Mouse (Mus musculus) adrenal gland, adult 8-10 months (tissue): Measurements from ENCODE around the gene Sfi1. TPM values are rescaled to one million over a fixed set of nuclear protein-coding genes. Genes with fewer than 3 reads are reported as not detected.
"Not testable (repeated sequence)": the region's sequence is repeated elsewhere in the genome, so short reads cannot be mapped to it uniquely, and the experiment has no call there.

ENCODE experiments used
- DNase-seq: peaks from one replicate; pipeline ENCODE4 v3.0.0; 2022
- total RNA-seq, 4 experiments: library from RNA; stranded (reverse); gene quantifications; 2 replicates each; pipeline ENCODE4 v1.2.4; 2022

The Sfi1 gene
- total RNA-seq, 4 experiments from 2014 or later: 71.9 to 122 (median 93.1) TPM

DNA sequence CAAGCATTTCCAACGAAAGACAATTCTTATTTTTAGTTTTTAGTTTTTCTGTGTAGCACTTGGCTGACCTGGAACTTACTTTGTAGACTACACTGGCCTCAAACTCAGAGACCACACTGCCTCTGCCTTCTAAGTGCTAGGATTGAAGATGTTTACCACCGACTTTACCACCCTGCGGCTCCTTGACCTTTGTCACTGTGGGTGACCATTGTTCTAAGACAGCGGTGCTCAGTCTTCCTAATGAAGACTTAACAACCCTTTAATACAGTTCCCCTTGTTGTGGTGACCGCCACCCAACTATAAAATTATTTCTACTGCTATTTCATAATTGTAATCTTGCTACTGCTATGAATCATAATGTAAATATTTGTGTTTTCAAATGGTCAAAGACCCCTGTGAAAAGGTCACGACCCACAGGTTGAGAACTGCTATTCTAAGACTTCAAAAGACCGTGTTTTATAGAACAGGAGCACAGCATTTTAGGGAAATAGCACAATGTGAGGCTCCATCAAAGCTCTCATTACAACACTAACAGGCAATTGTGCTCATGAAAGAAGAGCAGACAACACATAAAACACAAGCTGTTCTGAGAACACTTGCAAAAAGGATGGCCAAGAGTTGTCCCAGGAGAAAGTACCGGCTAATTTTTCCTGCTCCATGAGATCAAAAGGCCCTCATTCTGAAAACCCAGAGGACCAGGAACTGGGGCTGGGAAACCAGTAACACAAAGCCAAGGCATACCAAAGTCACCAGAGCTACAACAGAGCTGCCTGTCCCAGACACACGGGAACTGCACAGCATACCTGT is 47.7 kb downstream of the Sfi1 start:
- DNase-seq: not testable (repeated sequence)

DNA sequence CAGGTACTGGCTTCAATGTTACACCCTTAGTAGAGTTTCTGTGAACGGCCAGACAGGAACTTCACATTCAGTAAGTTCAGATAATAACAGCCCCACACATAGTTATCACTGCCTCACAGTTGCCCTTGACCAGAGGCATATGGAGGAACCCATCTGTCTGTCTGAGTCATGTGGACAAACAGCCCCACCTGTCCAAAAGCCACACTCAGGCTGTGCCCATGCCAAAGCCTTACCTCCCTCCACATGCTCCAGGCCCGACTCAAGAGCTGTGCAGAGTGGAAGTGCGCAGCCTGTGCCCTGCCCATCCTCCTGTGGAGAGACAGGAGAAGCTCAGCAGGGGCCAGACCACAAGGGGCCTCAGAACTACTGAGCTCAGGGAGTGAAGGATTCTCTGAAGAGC is 49.3 kb downstream of the Sfi1 start:
- not testable (repeated sequence) for DNase-seq

DNA sequence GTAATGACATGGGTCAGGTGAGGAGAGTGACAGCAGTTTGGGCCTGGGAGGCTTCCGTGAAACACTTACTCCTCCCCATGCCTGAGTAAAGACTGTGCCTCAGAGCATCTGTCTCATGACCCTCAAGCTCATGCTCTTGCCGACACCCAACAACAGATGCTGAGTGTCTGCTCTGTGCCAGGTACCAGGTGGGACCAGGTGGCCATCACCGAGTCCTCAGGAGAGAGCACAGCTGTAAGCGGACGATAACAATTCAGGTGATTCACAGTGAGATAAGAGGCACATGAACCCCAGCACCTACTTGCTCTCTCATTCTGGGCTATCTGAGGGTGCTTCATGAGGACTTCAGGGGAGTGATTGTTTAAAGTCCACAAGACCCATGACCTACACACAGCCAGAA is 50.9 kb downstream of the Sfi1 start:
- peak; percentile 80 for DNase-seq

DNA sequence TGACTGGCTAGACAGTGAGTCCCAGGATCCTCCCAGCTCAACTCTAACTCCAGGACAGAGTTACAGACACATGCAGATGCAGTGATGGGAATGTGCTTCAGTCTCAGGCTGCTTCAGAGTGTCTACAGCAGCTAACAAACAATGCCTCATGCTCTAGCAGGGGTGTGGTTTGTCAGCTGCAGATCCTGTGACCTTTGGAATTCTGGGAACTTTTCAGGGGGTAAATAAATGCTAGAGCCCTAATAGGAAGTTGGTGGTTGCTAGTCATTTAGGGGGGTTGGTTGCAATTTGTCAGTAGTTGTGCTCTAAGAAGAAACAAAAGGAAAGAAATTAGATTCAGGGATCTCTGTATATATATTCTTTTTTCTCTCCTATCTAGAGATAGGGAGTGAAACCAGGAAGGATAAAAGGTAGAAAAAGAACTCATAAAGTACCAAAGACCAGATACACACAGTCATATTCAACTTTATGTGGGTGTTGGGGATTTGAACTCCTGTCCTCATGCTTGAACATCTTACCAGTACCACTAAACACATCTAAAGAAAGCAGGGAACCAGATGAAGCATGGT is 52.2 kb downstream of the Sfi1 start:
- not testable (repeated sequence) for DNase-seq

DNA sequence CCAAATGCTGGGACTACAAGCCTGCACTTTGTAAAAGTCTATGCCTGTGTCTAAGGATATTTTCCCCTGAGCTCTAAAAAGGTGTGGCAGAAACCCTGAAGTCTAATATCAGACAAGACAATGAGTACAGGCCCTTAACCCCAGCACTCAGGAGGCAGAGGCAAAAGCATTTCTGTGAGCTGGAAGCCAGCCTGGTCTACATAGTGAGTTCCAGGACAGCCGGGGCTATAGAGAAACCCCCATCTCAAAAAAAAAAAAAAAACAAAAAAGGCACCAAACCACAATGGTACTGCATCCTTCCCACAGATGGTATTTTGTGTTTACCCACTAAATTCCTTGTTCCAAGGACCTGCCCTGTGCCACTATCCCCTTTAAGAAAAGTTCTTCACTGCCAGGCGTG is 54.9 kb downstream of the Sfi1 start:
- not testable (repeated sequence) for DNase-seq

DNA sequence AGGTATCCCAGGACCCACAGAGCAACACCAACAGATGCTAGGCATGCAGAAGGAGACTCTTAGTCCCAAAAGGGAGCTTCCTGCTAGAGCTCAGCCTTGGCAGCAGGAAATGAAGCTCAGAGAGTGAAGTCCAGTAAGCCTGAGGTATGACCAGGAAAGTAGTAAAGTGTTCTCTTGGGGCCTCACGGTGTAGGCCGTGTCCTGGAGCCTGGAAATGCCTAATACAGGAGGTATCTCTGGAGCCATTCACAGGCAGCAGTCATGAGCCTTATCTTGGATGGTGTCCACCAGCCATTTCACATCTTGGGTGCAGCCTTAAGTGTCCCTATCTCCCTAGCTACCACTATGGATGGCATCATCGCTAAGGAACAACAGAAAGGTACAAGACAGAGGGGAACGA is 56.0 kb downstream of the Sfi1 start:
- peak; percentile 38 for DNase-seq

DNA sequence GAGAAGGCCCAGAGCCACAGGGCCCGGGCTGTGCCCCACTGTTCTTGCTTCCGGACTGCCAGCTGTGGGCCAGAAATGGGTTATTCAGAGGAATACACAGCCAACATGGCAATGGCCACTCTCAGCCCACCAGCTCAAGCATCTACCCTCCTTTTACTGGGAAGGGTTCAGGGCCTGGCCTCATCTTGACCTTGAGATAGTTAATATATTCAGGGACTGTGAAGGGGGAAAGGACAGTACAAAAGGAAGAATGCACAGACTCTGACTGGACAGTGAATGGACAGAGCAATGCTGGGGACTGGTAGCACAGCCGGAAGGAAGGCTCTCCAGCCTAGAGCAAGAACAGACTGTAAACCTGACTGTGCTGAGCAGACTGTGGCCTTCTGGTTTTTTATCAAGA is 57.3 kb downstream of the Sfi1 start:
- not testable (repeated sequence) for DNase-seq

DNA sequence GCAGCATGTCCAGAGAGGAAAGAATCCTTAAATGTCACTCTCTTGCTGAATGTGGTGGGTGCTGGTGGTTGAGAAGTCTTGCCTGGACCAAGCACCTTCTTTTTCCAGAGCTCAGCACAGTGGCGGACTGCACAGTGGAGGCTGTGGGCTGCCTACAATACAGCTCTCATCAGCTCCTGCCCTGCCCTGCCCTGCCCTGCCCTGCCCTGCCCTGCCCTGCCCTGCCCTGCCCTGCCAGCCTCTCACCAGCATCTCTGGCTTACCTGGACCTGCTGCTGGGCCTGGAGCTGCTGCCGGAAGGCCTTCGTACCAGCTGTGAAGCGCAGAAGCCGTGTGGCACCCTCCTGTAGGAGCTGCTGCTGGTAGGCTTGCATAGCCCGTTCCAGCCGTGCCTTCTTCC is 57.9 kb downstream of the Sfi1 start:
- DNase-seq: not testable (repeated sequence)

DNA sequence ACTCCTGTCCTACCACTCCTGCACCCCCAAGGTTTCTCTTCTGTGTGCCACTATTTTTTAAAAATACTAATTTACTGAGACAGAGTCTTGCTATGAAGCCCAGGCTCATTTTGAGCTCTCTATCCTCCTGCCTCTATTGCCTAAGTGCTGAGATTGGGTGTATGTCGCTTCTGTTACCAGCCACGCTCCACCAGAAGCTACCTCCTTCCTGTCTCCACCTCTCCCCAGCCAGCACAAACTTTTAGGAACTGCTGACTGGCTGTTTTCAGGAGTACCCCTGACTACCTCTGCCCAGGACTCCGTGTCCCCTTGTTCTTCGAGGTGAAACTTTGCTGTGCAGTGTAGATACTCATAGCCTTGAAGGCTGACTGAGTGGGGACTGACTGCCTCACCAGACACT is 59.9 kb downstream of the Sfi1 start:
- not testable (repeated sequence) for DNase-seq

DNA sequence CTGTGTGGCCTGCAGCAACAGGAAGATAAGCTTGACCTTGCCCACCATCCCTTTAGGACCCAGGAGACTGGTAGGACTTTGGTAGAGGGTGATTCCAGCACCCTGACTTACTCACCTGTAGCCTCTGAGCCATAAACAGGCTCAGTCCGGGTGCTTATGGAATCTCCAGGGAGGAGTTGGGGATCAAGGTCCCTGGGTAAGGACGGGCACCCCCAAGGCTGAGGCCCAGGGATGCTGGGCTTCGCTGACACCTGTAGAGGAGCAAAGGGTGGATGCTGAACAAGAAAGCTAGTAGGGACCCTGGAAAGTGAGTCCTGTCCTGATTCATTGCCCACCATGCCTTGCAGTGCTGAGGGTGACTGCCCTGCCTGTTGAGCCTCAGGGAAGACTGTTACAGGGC is 60.3 kb downstream of the Sfi1 start:
- DNase-seq: not testable (repeated sequence)

DNA sequence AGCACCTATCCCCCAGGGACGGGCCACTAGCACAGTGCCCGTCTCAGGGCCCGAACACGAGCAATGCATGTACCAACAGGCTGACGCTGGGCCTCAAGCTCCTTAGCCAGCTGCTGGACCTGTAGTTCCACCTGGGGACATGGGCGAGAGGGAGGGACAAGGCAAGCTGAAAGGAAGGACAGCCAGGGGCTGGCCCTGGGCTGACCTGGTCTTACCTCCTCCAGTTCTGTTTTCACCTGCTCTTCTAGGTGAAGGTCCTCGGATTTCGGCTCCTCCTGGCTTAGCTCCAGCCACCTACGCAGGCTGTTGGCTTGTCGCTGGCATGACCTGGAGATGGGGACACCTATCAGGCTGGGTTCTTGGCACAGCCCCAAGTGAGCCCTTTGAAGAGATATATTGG is 61.3 kb downstream of the Sfi1 start:
- DNase-seq: peak; percentile 72

DNA sequence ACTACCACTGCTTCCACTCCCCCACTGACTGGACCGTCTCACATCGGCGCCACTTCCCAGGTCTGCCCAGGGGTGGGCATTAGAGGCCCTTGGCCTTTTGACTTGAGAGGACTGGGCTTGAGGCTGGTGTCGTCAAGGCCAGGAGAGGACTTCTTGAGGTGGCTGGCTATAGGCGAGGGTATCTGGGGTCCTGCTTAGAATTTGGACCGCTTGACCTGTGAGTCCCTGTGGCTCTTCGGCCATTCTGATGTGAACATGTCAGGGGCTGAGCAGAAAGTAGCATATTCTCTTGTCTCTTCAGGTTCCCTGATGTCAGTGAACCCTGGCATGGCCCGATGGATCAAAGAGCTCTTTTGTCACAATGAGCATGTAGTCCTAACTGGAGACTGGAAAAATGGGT is 63.4 kb downstream of the Sfi1 start:
- DNase-seq: peak; percentile 84

DNA sequence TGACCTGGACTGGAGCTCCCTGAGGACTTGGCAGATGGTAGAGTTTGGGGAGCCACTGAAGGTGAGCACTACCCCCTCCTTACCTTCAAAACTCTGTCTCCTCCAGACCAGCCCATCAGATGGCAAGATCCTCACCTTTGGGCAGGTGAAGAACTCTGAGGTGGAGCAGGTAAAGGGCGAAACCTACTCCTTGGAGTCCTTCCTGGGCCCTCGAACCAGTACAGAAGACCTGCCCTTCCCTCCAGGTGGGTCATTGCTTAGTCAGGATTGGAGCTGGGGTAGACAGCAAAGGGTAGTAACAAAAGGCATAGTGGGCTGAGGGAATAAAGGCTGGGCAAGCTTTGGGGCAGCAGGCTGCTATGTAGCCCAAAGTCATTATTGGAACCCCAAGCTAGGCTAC is 64.0 kb downstream of the Sfi1 start:
- not testable (repeated sequence) for DNase-seq

DNA sequence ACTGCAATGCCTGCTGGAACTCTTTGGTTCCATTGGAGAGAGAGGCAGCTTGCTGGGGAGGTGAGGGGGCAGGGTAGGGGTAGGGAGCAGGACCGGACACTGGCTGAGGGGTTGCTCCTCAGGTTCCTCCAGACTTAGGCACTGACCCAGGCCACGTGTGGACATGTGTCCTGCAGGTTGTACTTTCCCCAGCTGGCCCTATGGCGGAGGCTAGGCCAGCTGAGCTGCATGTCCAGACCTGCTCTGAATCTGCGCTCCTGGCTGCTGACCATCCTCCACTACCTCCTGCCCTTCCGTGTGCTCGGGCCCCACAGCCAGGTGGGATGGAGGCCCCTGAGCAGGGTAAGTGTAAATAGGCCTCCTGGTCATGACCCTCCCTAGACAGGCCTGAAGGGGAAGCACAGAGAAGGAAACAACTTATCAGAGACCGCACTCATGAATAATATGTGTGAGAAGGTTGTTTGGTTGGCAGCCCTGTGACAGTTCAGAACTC is 65.9 kb downstream of the Sfi1 start:
- DNase-seq: not testable (repeated sequence)

DNA sequence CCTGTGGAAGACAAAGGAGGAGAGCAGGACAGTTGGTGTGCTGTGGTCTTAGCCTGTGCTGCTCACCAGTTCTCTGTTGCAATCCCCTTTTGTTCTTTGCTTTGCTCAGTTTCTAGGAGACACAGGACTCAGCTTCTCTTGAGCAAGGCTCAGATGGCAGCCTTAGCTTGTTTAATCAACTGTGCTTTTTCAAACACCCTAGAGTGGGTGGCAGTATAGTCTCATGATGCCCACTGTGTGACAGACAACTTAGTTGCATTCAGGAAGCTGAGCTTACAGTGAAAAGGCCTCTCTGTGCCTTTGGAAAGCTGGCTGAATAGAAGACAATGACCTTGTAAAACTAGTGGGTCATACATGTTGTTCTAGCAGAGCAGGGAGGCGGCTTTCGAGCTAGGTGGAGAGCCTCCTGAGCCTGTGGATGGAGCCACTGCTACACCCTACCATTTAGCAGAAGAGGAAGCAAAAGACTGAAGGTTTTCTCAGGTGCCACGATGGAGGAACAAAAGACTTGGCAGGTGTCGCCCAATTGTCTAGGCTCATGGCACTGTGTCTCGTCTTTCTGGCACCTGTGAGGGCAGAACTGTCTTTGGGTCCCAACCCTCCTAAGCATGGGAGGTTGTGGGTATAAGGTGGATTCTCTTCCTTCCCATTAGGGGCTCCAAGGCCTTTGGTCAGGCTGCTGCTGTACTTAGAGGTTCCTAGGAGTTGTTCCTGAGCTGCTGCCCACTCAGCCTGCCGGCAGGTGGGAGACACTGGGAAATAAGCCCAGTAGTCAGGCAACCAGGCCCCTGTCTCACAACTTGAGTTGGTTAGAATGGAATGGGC is 66.6 kb downstream of the Sfi1 start:
- peak; percentile 94 for DNase-seq

DNA sequence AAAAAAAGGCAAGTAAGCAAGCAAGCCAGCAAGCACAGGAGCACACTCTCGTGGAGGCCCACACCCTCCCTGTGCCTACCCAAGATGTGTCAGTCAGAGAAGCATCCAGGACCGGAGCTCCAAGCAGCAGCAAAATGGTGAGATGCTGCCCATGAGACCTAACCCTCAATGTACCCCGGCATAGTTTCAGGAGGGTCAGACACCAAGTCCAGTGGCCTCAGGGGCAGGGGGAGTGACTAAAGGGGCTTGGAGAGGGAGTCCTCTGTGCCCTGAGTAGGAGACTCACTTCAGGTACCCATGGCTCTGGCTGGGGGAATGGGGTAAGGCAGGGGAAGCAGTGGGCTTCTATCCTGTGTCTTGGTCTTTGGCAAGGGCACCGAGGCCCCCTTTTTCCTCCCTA is 67.3 kb downstream of the Sfi1 start:
- not testable (repeated sequence) for DNase-seq

DNA sequence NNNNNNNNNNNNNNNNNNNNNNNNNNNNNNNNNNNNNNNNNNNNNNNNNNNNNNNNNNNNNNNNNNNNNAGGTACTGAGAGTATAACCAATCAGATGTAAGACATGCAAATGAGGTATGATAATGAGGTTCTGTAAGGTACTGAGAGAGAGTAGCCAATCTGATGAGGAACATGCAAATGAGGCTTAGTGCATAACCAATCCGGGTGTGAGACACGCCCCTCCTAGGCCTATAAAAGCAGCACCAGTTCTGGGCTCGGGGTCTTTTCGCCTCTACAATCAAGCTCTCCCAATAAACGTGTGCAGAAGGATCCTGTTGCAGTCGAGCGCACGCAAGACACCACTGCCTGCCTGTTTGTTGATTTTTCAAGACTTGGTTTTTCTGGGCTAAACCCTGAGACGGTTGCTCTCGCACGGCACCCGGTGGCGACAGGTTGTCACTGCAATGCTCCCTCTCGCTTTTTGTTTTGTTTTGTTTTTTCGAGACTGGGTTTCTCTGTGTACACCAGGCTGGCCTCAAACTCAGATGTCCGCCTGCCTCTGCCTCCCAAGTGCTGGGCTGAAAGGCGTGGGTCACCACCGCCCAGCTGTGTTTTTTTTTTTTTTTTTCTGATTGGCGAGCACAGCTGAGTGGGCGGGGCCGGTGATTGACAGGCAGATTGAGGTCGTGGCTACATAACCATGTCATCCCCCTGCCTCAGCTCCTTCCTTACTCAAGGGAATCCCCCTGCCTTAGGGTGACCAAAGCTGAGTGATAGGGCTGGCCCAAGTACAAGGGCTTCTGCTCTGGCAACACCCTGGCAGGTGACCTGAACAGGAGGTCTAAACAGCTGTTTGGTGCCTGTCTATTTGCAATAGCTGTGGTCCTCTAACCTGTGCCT is 68.1 kb downstream of the Sfi1 start:
- not testable (repeated sequence) for DNase-seq

DNA sequence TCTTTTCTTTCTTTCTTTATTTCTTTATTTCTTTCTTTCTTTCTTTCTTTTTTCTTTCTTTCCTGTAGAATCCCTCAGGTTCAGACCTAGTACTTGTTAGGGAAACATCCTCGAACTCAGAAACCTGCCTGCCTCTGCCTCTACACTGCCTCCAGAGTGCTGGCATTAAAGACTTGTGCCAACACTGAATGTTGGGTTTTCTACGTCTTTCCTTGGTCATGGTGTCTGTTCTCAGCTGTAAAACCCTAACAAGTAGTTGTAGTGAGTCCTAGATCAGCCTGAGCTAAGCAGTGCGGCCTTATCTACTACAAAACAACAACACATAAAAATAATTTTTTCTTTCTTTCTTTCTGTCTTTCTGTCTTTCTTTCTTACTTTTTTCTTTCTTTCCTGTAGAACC is 78.9 kb downstream of the Sfi1 start:
- DNase-seq: no peak

DNA sequence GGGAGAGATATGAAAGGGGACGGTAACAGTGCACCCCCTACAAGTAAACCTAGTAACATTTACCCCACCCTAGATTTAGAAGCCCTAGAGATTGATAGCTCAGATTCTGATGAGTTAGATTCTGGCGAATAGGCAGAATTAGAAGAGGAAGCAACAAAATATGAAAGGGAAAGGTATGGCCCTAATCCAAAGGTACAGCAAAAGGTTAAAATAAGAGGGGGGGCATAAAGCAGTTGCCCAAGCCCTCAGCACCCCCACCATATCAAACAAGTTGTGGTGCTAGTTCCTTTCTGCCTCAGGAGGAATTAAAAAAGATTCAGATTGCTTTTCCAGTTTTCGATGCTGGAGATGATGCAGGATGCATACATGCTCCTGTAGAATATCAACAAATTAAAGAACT is 87.1 kb downstream of the Sfi1 start:
- DNase-seq: no peak

DNA sequence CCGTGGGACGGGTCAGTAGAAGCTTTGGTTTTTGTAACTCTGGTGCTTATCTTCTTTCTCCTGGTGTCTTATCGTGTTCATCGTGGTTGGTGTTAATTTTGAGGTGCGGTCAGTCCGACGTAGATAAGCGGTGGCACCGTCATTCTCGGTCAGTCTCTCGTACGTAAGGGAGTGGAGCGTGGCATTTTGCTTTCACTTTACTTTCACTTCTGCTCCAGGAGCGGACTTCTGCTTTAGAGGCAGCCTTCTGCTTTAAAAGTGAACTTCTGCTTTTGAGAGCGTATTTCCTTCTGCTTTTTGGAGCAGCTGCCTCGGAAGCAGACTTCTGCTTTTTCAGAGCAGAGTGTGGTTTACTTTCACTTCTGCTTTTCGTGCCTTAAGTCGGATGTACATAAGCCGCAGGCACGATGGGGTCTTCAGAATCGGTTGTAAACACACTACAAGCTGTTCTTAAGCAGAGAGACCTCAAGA is 88.0 kb downstream of the Sfi1 start:
- DNase-seq: no peak

DNA sequence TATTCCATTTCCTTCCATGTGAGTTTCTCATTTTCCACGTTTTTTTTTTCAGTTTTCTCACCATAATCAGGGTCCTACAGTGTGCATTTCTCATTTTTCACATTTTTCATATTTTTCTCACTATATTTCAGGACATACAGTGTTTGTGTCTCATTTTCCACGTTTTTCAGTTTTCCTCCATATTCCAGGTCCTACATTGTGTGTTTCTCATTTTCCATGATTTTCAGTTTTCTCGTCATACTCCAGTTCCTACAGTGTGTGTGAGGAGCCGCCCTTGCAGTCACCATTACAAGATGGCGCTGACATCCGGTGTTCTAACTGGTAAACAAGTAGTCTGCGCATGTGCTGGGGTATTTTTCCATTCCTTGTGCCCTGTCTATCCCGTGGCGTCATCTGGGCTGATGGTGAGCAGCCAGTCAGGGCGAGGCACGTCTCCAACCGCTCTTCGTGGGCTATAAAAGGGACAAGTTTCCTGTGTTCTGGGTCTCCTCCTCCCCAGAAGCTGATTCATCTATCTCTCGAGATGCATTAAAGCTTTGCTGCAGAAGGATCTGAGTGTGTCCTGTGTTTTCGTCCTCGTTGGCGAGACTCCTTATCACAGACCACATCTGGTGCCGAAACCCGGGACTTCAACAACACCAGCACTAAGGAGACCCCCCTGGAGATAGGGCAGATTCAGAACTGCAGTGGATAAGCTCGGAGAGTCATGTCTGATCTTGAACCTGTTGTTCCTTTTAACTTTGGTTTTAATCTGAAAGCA is 88.6 kb downstream of the Sfi1 start:
- DNase-seq: not testable (repeated sequence)
